Mouse (Mus musculus): Measurements from ENCODE around the gene Rd3.

- TF ChIP-seq ZNF384 (IDR thresholded peaks at IDR 0.05; ENCODE audit: low read depth, low read length) (no peak), CHD2 (IDR thresholded peaks at IDR 0.05; ENCODE audit: low read depth, low read length) (no peak)
These were observed 16.2 kb upstream of the Rd3 start for GRCm38 (mm10) chr1:191960946-191961345.
